ENCODE assay signal across 9 mouse cellular contexts in genomic region chr5:35795481-35796048, GRCm38 (mm10). TPM values are rescaled to one million over a fixed set of nuclear protein-coding genes. Genes with fewer than 3 reads are reported as not detected.
DNase-seq lines count a peak whose midpoint lies in the region; ATAC-seq and TF ChIP-seq lines count a peak whose summit lies in the region.
"Had no signal": no experiment of that assay in that cellular context is flagged by ENCODE, and none has a peak within 500 bp of the region (broad histone marks: within the 10 kb centered on the region; RNA-seq: fewer than 3 reads in every experiment).

No protein-coding gene starts in this region.

- H3K27me3 ChIP-seq in intestine, postnatal 0 days (replicated peaks; ENCODE audit: control insufficient read depth, insufficient read depth, low read length): no peaks in the 10 kb centered on the region
- H3K27me3 ChIP-seq in midbrain, postnatal 0 days (ENCODE audit: insufficient read depth, low read length): no peaks in the 10 kb centered on the region

- no peaks in the 10 kb centered on the region for H3K36me3 ChIP-seq in intestine, postnatal 0 days (ENCODE audit: control insufficient read depth, insufficient read depth)
- H3K36me3 ChIP-seq in midbrain, postnatal 0 days (ENCODE audit: insufficient read depth, low read length): peaks cover 8% of the 10 kb centered on the region

- DNase-seq in 3T3-L1 (ENCODE audit: low read depth, low spot score): peak; percentile 88
- peak; percentile 28 for DNase-seq in T-cell, adult 2 months (ENCODE audit: low spot score)
- peak; percentile 66 to 72 for DNase-seq in cerebellum, postnatal 36 days
- DNase-seq in gastrocnemius, postnatal 4 days (ENCODE audit: low spot score in 2 of 2): peak; percentile 59 to 68
- peak; percentile 70 to 71 for DNase-seq in left cerebral cortex, postnatal 36 days (ENCODE audit: low spot score in 2 of 2)
- DNase-seq in midbrain, postnatal 0 days (ENCODE audit: low spot score): peak; percentile 68
- DNase-seq in telencephalon, adult 2 months (ENCODE audit: low read depth, low spot score): peak; percentile 72

- ATAC-seq in intestine, postnatal 0 days: peak; percentile 53
- ATAC-seq in midbrain, postnatal 0 days (ENCODE audit: low FRiP score): no peak

- H3K9ac ChIP-seq in intestine, postnatal 0 days (ENCODE audit: low read depth, low read length): no peak overlapping the region
- no peak overlapping the region for H3K9ac ChIP-seq in midbrain, postnatal 0 days (replicated peaks; ENCODE audit: low read length, poor library complexity, severe bottlenecking)

- no peak overlapping the region for H3K4me3 ChIP-seq in intestine, postnatal 0 days (ENCODE audit: low read depth, low read length)
- no peak overlapping the region for H3K4me3 ChIP-seq in midbrain, postnatal 0 days (ENCODE audit: low read depth, low read length)
- H3K4me3 ChIP-seq: erythroblast, embryonic 14.5 days had no signal

- no peaks in the 10 kb centered on the region for H3K9me3 ChIP-seq in intestine, postnatal 0 days (ENCODE audit: control insufficient read depth)
- no peaks in the 10 kb centered on the region for H3K9me3 ChIP-seq in midbrain, postnatal 0 days (ENCODE audit: low read length)

- H3K4me1 ChIP-seq in intestine, postnatal 0 days (replicated peaks; ENCODE audit: control insufficient read depth, insufficient read depth, low read length): no peaks in the 10 kb centered on the region
- H3K4me1 ChIP-seq in midbrain, postnatal 0 days (ENCODE audit: insufficient read depth, low read length): no peaks in the 10 kb centered on the region

- 56% methylated on average over 7 of the region's 7 CpGs for WGBS in intestine, postnatal 0 days
- WGBS in midbrain, postnatal 0 days: 62% methylated on average over 7 of the region's 7 CpGs

- TF ChIP-seq CTCF in intestine, postnatal 0 days (IDR thresholded peaks at IDR 0.05; ENCODE audit: low read depth): peak; percentile 98
- peak; percentile 93 for TF ChIP-seq CTCF in midbrain, postnatal 0 days (IDR thresholded peaks at IDR 0.05)

- no peak overlapping the region for H3K4me2 ChIP-seq in intestine, postnatal 0 days (replicated peaks; ENCODE audit: low read depth)
- H3K4me2 ChIP-seq in midbrain, postnatal 0 days (ENCODE audit: low read depth, low read length, poor library complexity, severe bottlenecking): no peak overlapping the region

- intact Hi-C loops in left cerebral cortex, postnatal 36 days (cut with DNase I): loop anchor here (2.0 to 5.0 kb wide), 2 partner anchors 38 to 61 kb away; partner anchors contain the start of gene Ablim2

- no peak overlapping the region for H3K27ac ChIP-seq in intestine, postnatal 0 days (ENCODE audit: low read depth, low read length)
- no peak overlapping the region for H3K27ac ChIP-seq in midbrain, postnatal 0 days (ENCODE audit: low read depth, low read length)

RNA-seq across cellular contexts. Expression of gene Ablim2, which starts 37.9 kb away (rescaled TPM):
- total RNA-seq in gastrocnemius, postnatal 4 days (2021): 10 to 100 TPM; 70.5 to 76.6 TPM
- polyA plus RNA-seq in intestine, postnatal 0 days (2015; fragmentation: Nextera tagmentation; extraction: Ambion mirVana): 1.9 and 2.0 TPM in 2 replicates
- 100 to 1,000 TPM; 150 to 220 TPM for total RNA-seq in left cerebral cortex, postnatal 36 days (2021)
- total RNA-seq in midbrain, postnatal 0 days (2014; rRNA removed): 44.9 and 51.4 TPM in 2 replicates
- polyA plus RNA-seq in midbrain, postnatal 0 days (2015; fragmentation: Nextera tagmentation; extraction: Ambion mirVana): 31.7 and 32.2 TPM in 2 replicates
- polyA plus RNA-seq: erythroblast, embryonic 14.5 days had no signal

RNA-seq across cellular contexts. Expression of gene Sh3tc1, which starts 55.8 kb away (rescaled TPM):
- 1 to 10 TPM; 6.8 to 7.9 TPM for total RNA-seq in gastrocnemius, postnatal 4 days (2021)
- 18.3 and 18.7 TPM in 2 replicates for polyA plus RNA-seq in intestine, postnatal 0 days (2015; fragmentation: Nextera tagmentation; extraction: Ambion mirVana)
- total RNA-seq in left cerebral cortex, postnatal 36 days (2021): 1 to 10 TPM; 3.0 to 3.3 TPM
- 1.9 and 3.6 TPM in 2 replicates for total RNA-seq in midbrain, postnatal 0 days (2014; rRNA removed)
- 1.8 TPM in 2 replicates for polyA plus RNA-seq in midbrain, postnatal 0 days (2015; fragmentation: Nextera tagmentation; extraction: Ambion mirVana)

Comparison
In these comparisons a context has a peak if more than half of its experiments do, and no peak if none do; other contexts are left out.
1. DNase-seq: peak in every context shown above with its lines; median percentile 88 in 3T3-L1; 72 in telencephalon, adult 2 months; 70 in left cerebral cortex, postnatal 36 days; 69 in cerebellum, postnatal 36 days; 68 in midbrain, postnatal 0 days; 64 in gastrocnemius, postnatal 4 days; 28 in T-cell, adult 2 months.